Mouse (Mus musculus) adipocyte (in vitro differentiated cells): ENCODE measurements around the gene Hephl1.
"Not testable (repeated sequence)": the region's sequence is repeated elsewhere in the genome, so short reads cannot be mapped to it uniquely, and the experiment has no call there.

Source experiments
- DNase-seq: peaks from one replicate; pipeline ENCODE4 v3.0.0-alpha.2; 2016; ENCODE audit warnings: low spot score

The Hephl1 gene

GRCm38 (mm10) chr9:15112008-15112407 lies at the start of gene Hephl1:
Hephl1 (minus strand) TSS chr9:15112108.
- peak; percentile 4 for DNase-seq

- DNase-seq, result no peak
Observed at GRCm38 (mm10) chr9:15149246-15149926, 37.5 kb upstream of the Hephl1 start.

GRCm38 (mm10) chr9:15140546-15140945 lies 28.6 kb upstream of the Hephl1 start:
- DNase-seq, result no peak

GRCm38 (mm10) chr9:15125897-15126296 lies 14.0 kb upstream of the Hephl1 start:
- DNase-seq, result no peak

GRCm38 (mm10) chr9:15122431-15122830 lies 10.5 kb upstream of the Hephl1 start:
- DNase-seq, result no peak

GRCm38 (mm10) chr9:15120841-15121358 lies 9.0 kb upstream of the Hephl1 start:
- no peak for DNase-seq

GRCm38 (mm10) chr9:15120209-15120608 lies 8.3 kb upstream of the Hephl1 start:
- no peak for DNase-seq

GRCm38 (mm10) chr9:15119515-15119914 lies 7.6 kb upstream of the Hephl1 start:
- DNase-seq, result no peak

- DNase-seq, result no peak
Observed at GRCm38 (mm10) chr9:15116165-15116564, 4.3 kb upstream of the Hephl1 start.

GRCm38 (mm10) chr9:15114102-15114501 lies 2.2 kb upstream of the Hephl1 start:
- no peak for DNase-seq

- DNase-seq, result no peak
Observed at GRCm38 (mm10) chr9:15108101-15108500, 3.8 kb downstream of the Hephl1 start.

- no peak for DNase-seq
Observed at GRCm38 (mm10) chr9:15105136-15105535, 6.8 kb downstream of the Hephl1 start.

GRCm38 (mm10) chr9:15103579-15104300 lies 8.2 kb downstream of the Hephl1 start:
- DNase-seq, result no peak

- DNase-seq, result no peak
Observed at GRCm38 (mm10) chr9:15101531-15102161, 10.3 kb downstream of the Hephl1 start.

GRCm38 (mm10) chr9:15098421-15098820 lies 13.5 kb downstream of the Hephl1 start:
- DNase-seq, result not testable (repeated sequence)

GRCm38 (mm10) chr9:15097172-15097571 lies 14.7 kb downstream of the Hephl1 start:
- no peak for DNase-seq

GRCm38 (mm10) chr9:15096161-15096560 lies 15.7 kb downstream of the Hephl1 start:
- DNase-seq, result no peak

GRCm38 (mm10) chr9:15095206-15095605 lies 16.7 kb downstream of the Hephl1 start:
- no peak for DNase-seq

- DNase-seq, result peak; percentile 20
Observed at GRCm38 (mm10) chr9:15068686-15069295, 43.1 kb downstream of the Hephl1 start.

GRCm38 (mm10) chr9:15067995-15068685 lies 43.8 kb downstream of the Hephl1 start:
- no peak for DNase-seq

GRCm38 (mm10) chr9:15064176-15064575 lies 47.7 kb downstream of the Hephl1 start:
- DNase-seq, result no peak

- no peak for DNase-seq
Observed at GRCm38 (mm10) chr9:15060847-15061246, 51.1 kb downstream of the Hephl1 start.
